Mouse (Mus musculus): ENCODE measurements around the gene Rpl18a. TPM values are rescaled to one million over a fixed set of nuclear protein-coding genes. Genes with fewer than 3 reads are reported as not detected.

Gene Rpl18a
- total RNA-seq (2023) = 4,779 TPM

GRCm38 (mm10) chr8:70897021-70897680, at the start of gene Rpl18a:
TSS of gene Rpl18a (minus strand) at chr8:70897412.

DNA sequence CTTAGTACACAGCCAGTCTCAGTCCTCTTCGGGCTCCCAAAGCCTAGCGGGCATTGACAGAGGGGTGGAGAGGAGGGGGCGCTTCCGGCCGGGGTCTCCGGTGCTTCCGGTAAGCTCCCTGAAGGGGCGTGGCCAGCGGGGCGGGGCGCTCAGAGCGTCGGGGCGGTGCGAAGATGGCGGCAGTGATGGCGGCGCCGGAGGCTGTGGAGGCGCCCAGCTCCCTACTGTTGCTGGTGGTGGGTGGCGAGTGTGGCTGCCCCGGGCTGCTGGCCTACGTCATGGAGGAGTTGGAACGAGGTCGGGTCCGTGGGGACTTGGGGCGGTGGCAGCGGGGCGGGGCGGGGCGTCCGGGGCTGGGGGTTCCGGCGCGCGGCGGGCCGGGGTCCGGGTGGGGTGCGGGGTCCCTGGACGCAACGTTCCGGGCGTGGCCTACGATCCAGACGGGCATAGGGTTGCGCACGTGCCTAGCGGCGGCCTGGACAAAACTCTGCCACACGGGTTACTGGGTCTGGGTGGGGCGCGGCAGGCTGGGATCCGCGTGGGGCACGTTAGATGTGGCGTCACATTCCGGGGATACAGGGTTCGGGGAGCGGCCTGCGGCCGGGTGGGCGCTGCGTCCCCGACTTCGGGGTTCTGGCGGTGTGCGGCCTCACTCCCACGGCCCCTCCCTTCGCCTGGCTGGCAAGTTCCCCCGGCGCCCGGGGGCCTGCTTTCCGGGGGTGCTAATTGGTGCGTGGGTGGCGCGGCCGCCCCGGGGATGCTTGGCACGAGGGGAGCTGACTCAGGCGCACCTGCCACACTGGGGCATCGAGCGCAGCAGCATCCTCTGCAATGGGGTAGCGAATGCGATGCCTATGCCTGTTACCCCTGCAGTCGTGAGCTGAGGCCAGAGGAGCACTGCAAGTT, 8.9 kb upstream of the Rpl18a start, which contains the start of gene Map1s:
Gene Map1s (plus strand): TSS at position 102 of the 906 bp plus-strand sequence.

GRCm38 (mm10) chr8:70892022-70892895, 5.0 kb downstream of the Rpl18a start, which contains the start of gene Slc5a5:
TSS of gene Slc5a5 (minus strand) at chr8:70892757.

DNA sequence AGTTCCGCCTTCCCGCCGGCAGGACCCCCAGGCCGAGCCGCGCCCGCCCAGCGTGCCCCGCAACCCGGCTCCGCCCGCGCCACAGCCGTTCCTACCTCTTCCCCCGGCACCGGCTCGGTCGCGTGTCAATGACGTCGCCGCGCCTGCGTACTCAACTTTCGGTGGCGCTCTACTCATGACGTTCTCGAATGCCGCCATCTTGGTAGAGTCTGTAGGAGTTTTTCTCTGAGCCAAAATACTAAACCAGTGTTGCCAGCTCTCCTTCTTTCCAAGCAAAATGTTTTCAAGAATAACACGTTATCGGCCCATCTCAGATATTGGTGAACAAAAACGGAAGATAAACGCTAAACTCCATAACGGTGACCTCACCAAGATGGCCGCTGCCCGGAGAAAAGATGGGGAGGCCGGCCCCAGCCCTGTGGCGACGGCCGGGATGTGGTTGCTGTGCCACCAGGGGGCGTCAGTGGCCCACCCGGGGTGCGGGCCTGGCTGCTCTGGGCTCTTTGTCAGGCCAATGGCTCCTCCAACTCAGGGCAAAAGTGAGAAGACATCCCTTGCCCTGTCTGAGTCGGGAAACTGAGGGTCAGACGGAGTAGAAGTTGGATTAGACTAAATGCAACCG, 23.7 kb downstream of the Rpl18a start, which contains the start of gene Ccdc124:
Gene Ccdc124 (minus strand): TSS at position 572 of the 622 bp plus-strand sequence.

DNA sequence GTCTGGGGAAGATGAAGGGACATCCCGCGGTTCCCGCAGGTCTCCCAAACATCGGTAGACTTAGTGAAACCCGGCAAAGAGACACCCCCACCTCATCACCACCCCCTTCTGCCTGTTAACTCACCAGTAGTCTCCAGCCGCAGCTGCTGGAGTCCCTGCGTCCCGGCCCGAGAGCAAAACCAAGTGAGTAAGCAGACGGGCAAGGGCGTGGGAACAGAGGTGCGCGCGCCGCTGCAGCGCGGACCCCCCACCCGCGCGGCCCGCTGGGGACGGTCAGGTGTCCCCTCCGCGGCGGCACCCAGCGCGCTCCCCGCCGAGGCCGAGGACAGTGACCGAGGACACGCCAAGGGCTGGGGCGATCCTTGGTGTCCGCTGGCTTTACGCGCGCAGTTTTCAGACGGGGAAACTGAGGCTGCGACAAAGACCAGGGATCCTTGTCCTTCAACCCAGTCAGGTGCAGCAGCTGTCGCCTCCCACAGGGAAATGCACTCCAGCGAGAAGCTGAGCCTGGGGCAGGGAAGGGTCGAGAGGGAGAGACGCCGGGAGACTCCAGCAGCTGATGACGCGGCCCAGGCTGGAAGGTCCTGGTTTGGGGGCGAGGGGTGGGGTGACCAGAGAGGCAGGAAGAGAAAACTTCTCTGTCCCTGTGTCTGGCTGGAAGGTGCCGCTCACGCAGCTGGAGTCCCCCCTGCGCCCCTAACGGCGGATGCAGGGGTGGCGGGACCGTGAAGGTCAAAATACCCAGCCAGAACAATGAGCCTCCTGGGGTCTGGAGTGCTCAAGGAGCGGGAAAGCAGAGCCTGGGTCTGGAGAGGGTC, 34.2 kb downstream of the Rpl18a start, which contains the start of gene Kcnn1:
Gene Kcnn1 (minus strand): TSS at position 435 of the 818 bp plus-strand sequence.

Other genes with a start within 250 kb of the Rpl18a start
- gene Pgpep1, start 237.0 kb downstream of the Rpl18a start, total RNA-seq (2023) = 2.8 TPM
- 101 TPM for gene Lsm4, start 224.2 kb downstream of the Rpl18a start, total RNA-seq (2023)
- gene Jund, start 198.5 kb downstream of the Rpl18a start, total RNA-seq (2023) = 1,623 TPM
- gene Iqcn, start 194.0 kb downstream of the Rpl18a start, total RNA-seq (2023) = 4.4 TPM
- gene Gm3336, start 178.9 kb downstream of the Rpl18a start, total RNA-seq (2023) = not detected
- 0.59 TPM for gene Pde4c, start 173.7 kb downstream of the Rpl18a start, total RNA-seq (2023)
- 6.0 TPM for gene Rab3a, start 142.7 kb downstream of the Rpl18a start, total RNA-seq (2023)
- gene Mpv17l2, start 136.5 kb downstream of the Rpl18a start, total RNA-seq (2023) = 22.7 TPM
- gene Pik3r2, start 120.7 kb downstream of the Rpl18a start, total RNA-seq (2023) = 12.5 TPM
- 143 TPM for gene Mast3, start 92.4 kb downstream of the Rpl18a start, total RNA-seq (2023)
- gene Il12rb1, start 89.0 kb downstream of the Rpl18a start, total RNA-seq (2023) = 1.3 TPM
- gene Arrdc2, start 57.7 kb downstream of the Rpl18a start, total RNA-seq (2023) = 30.0 TPM
- gene Kcnn1, start 34.2 kb downstream of the Rpl18a start, total RNA-seq (2023) = not detected
- 29.7 TPM for gene Ccdc124, start 23.5 kb downstream of the Rpl18a start, total RNA-seq (2023)
- not detected for gene Slc5a5, start 4.7 kb downstream of the Rpl18a start, total RNA-seq (2023)
- gene Map1s, start 8.5 kb upstream of the Rpl18a start, total RNA-seq (2023) = 64.3 TPM

Measured in CD4-positive naive resting alpha-beta T cell, adult 76 days (primary cell).